Mouse (Mus musculus) kidney, adult 2 months (tissue): ENCODE measurements around the gene Rapgef4. TPM values are rescaled to one million over a fixed set of nuclear protein-coding genes. Genes with fewer than 3 reads are reported as not detected.

Experiments used
- DNase-seq: peaks from one replicate; pipeline ENCODE4 v3.0.0; 2021
- H3K27ac ChIP-seq: fragments of 200-500 bp; 2 replicates; pipeline ENCODE4 v1.5.1; 2012; ENCODE audit warnings: low read depth, low read length, control low read depth, inconsistent platforms; ENCODE audit not compliant: insufficient read depth
- H3K27me3 ChIP-seq: fragments of 200-500 bp; replicated peaks from 2 replicates; pipeline ENCODE4 v1.6.1; 2012; ENCODE audit warnings: mild to moderate bottlenecking, moderate library complexity, low read length, inconsistent platforms; ENCODE audit not compliant: control insufficient read depth, insufficient read depth
- H3K36me3 ChIP-seq: fragments of 200-500 bp; 2 replicates; pipeline ENCODE4 v1.6.1; 2012; ENCODE audit warnings: mild to moderate bottlenecking, moderate library complexity, low read length, inconsistent platforms; ENCODE audit not compliant: control insufficient read depth, insufficient read depth
- H3K4me1 ChIP-seq: fragments of 200-500 bp; 2 replicates; pipeline ENCODE4 v1.6.1; 2011; ENCODE audit warnings: low read length; ENCODE audit not compliant: control insufficient read depth, insufficient read depth
- H3K4me3 ChIP-seq: fragments of 200-500 bp; 2 replicates; pipeline ENCODE4 v1.5.1; 2011; ENCODE audit warnings: mild to moderate bottlenecking, low read depth, low read length, control low read depth; ENCODE audit not compliant: insufficient read depth
- CTCF ChIP-seq: fragments of 200-500 bp; conservative IDR thresholded peaks from 2 replicates; pipeline ENCODE4 v1.5.1; 2011; ENCODE audit warnings: low read depth, mild to moderate bottlenecking, control low read depth, low read length, moderate library complexity, mixed read lengths; ENCODE audit not compliant: insufficient read depth, insufficient read length
- POLR2A ChIP-seq: fragments of 200-500 bp; IDR thresholded peaks from one replicate; pipeline ENCODE4 v1.6.1; 2011; ENCODE audit warnings: low read depth, low read length, control low read depth
- WGBS: fragments of 180-500 bp; shearing (Covaris S2); methylation state at CpG from one replicate; pipeline ENCODE4 v1.1.7; 2018; 5-methylcytosine and 5-hydroxymethylcytosine counted together
- polyA plus RNA-seq: library from polyadenylated mRNA; depleted of rRNA; stranded (reverse); fragments of >200 nt; gene quantifications from 2 replicates; pipeline ENCODE4 v1.2.3, GENCODE M21; 2012

The Rapgef4 gene
- polyA plus RNA-seq, 1 experiment: 6.2 TPM

GRCm38 (mm10) chr2:72092046-72092445 lies 111.0 kb downstream of the Rapgef4 start:
- TF ChIP-seq POLR2A: no peak
- TF ChIP-seq CTCF: no peak
- no peak overlapping the region for H3K4me3 ChIP-seq
- H3K4me1 ChIP-seq: 0 out of 2 replicates have a peak, but pooled peaks cover 5% of the 10 kb centered on the region
- no peaks in the 10 kb centered on the region; the same call in none of the 2 replicates for H3K27me3 ChIP-seq
- H3K27ac ChIP-seq: no peak overlapping the region
- 39% methylated on average over 3 of the region's 3 CpGs for WGBS
- H3K36me3 ChIP-seq: no peaks in the 10 kb centered on the region
- no peak for DNase-seq

DNA sequence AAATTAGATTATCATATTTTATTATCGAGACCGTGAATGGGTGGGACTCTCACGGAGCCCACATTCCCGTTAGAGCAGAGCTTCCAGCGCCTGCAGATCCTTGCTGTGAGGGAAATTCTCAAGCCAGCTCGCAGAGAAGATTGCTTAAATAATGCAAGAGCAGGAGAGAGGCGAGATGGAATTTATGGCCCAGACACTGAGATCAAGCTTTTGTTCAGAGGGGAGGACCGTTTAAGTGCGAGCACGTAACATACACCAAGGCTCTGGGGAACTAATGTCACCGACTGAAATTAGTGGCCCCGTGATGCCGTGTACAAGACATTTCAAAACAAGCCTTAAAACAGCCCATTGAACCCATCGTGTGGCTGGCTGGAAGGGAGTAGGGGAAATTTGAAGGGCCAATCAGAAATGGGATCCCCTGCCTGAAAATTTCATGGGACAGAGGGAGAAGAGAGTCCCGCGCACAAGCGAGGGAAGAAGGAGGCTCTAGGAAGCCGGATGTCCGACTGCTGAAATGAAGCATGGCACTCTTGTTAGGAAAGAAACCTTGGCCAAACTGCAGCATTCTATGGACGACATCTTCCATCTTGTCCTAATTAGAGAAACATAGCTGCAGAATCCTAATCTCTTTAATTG lies 112.5 kb downstream of the Rapgef4 start:
- Histone ChIP-seq H3K4me3 (no peak overlapping the region), H3K36me3 (no peaks in the 10 kb centered on the region), H3K27ac (no peak overlapping the region), H3K4me1 (0 out of 2 replicates have a peak, but pooled peaks cover 5% of the 10 kb centered on the region), H3K27me3 (no peaks in the 10 kb centered on the region; the same call in none of the 2 replicates)
- 27% methylated on average over 20 of the region's 20 CpGs for WGBS
- DNase-seq: no peak
- TF ChIP-seq POLR2A (no peak), CTCF (no peak)

GRCm38 (mm10) chr2:72094038-72094437 lies 113.0 kb downstream of the Rapgef4 start:
- DNase-seq: no peak
- Histone ChIP-seq H3K27ac (peak overlapping the region; percentile 19; the same call in 1 of the 2 replicates), H3K27me3 (no peaks in the 10 kb centered on the region; the same call in none of the 2 replicates), H3K4me1 (0 out of 2 replicates have a peak, but pooled peaks cover 5% of the 10 kb centered on the region), H3K36me3 (no peaks in the 10 kb centered on the region), H3K4me3 (no peak overlapping the region)
- TF ChIP-seq POLR2A (no peak), CTCF (no peak)
- WGBS: 49% methylated on average over 8 of the region's 8 CpGs

DNA sequence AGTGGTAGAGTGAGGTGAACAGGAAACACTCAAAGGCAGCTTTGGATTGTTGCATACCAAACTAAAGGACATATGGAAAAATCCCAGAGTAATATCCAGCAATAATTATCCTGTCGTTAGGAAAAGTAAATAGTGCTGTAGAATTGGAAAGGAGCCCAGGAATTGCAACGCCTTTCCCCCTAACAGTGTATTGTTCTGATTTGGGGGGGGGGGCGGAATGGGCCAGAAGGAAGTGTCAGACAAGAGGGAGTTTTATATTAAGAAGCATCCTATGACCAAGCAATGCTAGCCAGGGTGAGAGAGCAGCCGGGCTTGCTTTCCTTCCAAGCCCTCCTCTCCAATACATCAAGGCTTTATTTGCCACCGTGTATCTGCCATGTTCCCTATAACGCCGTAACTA lies 113.4 kb downstream of the Rapgef4 start:
- WGBS: 65% methylated on average over 7 of the region's 7 CpGs
- TF ChIP-seq POLR2A (no peak), CTCF (no peak)

GRCm38 (mm10) chr2:72095002-72095401 lies 114.0 kb downstream of the Rapgef4 start:
- peak overlapping the region; percentile 2; the same call in 1 of the 2 replicates for H3K27ac ChIP-seq
- TF ChIP-seq CTCF (no peak), POLR2A (no peak)
- no peaks in the 10 kb centered on the region for H3K36me3 ChIP-seq
- no peak for DNase-seq
- H3K4me3 ChIP-seq: no peak overlapping the region
- WGBS: 45% methylated on average over 6 of the region's 6 CpGs
- H3K27me3 ChIP-seq: no peaks in the 10 kb centered on the region; the same call in none of the 2 replicates
- H3K4me1 ChIP-seq: 0 out of 2 replicates have a peak, but pooled peaks cover 5% of the 10 kb centered on the region

More for the DNA sequence above, 113.4 kb downstream of the Rapgef4 start:
- Histone ChIP-seq H3K4me1 (0 out of 2 replicates have a peak, but pooled peaks cover 5% of the 10 kb centered on the region), H3K36me3 (no peaks in the 10 kb centered on the region), H3K27ac (peak overlapping the region; percentile 19; the same call in 1 of the 2 replicates), H3K27me3 (no peaks in the 10 kb centered on the region; the same call in none of the 2 replicates), H3K4me3 (no peak overlapping the region)
- peak; percentile 53 for DNase-seq

GRCm38 (mm10) chr2:72096345-72096744 lies 115.3 kb downstream of the Rapgef4 start:
- DNase-seq: peak; percentile 56
- no peak for TF ChIP-seq POLR2A
- peak; percentile 65 for TF ChIP-seq CTCF

GRCm38 (mm10) chr2:72098366-72098765 lies 117.3 kb downstream of the Rapgef4 start:
- TF ChIP-seq POLR2A (no peak), CTCF (no peak)

More at GRCm38 (mm10) chr2:72096345-72096744, 115.3 kb downstream of the Rapgef4 start:
- Histone ChIP-seq H3K4me1 (0 out of 2 replicates have a peak, but pooled peaks cover 5% of the 10 kb centered on the region), H3K27me3 (no peaks in the 10 kb centered on the region; the same call in none of the 2 replicates), H3K27ac (no peak overlapping the region; the same call in 1 of the 2 replicates), H3K36me3 (no peaks in the 10 kb centered on the region), H3K4me3 (no peak overlapping the region)
- WGBS: 46% methylated on average over 3 of the region's 3 CpGs

More at GRCm38 (mm10) chr2:72098366-72098765, 117.3 kb downstream of the Rapgef4 start:
- Histone ChIP-seq H3K27me3 (no peaks in the 10 kb centered on the region; the same call in none of the 2 replicates), H3K4me3 (no peak overlapping the region), H3K36me3 (no peaks in the 10 kb centered on the region), H3K4me1 (0 out of 2 replicates have a peak, but pooled peaks cover 3% of the 10 kb centered on the region), H3K27ac (no peak overlapping the region)
- 86% methylated on average over 8 of the region's 8 CpGs for WGBS
- DNase-seq: no peak
